Mouse (Mus musculus) spleen, embryonic (tissue): ENCODE results near the gene Nsd1.

Experiments used
- CTCF ChIA-PET: fragments of 350-600 bp; sonication (Branson Sonifier 250); formaldehyde crosslinking; loops from one replicate; lab custom pipeline; 2022; lab: Charles Lee

Gene Nsd1

DNA sequence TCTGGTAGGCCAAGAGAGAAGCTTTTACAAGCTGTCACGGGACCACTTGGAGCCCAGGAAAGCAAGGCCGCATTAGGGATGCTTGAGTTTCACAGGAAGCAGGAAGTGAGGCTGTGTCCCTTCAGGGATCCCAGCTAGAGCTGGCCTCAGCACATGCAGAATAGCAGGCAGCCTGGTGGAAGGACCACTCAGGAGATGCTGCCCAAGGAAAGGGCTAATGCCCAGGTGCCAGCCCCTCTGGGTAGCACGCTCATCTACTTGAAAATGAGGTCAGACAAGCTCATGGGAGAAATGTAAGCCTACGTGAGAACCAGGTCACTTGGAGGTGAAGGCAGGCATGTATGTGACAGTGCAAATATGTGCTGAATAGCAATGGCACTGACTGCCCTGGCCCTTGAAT is 117.6 kb downstream of the Nsd1 start:
- CTCF ChIA-PET, result interaction anchor here (0.6 kb wide), 1 partner anchor 39 kb away, joined by 4 read pairs; no protein-coding TSS in a partner anchor

DNA sequence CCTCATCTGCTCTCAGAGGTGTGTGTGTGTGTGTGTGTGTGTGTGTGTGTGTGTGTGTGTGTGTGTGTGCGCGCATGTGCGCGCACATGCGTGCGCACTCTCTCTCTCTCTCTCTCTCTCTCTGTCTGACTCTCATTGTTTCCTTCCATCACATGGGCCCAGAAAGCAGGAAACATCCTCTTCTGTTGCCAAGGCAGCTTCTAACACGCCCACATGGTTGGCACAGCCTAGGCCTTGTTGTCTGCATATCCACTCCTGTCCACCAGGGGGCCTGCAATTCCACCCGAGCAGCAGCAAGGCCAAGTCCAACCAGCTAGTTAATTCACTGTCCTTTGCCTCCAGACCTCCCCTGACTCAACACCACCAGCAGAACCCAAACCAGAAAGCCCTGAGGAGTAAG is 118.1 kb downstream of the Nsd1 start:
- CTCF ChIA-PET, result interaction anchor here (0.6 kb wide), 1 partner anchor 40 kb away, joined by 4 read pairs; no protein-coding TSS in a partner anchor

DNA sequence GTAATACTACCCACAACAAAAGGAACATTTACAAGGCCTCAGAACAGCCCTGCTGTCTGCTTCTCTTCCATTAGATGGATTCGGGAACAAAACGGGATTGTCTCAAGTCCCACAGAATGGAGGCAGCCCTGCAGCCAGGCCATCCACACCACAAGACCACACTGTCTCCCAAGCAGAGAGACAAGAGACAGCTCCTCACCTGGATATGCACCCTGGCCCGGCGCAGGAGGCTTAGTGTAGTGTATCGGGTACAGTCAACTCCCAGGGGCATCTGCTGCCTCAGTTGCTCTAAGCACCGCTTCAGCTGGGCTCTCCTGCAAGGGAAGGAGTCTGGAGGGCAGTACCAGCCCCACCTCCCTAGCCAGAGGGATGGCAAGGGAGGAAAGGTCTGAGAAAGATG is 118.6 kb downstream of the Nsd1 start:
- CTCF ChIA-PET, result no interaction called here

DNA sequence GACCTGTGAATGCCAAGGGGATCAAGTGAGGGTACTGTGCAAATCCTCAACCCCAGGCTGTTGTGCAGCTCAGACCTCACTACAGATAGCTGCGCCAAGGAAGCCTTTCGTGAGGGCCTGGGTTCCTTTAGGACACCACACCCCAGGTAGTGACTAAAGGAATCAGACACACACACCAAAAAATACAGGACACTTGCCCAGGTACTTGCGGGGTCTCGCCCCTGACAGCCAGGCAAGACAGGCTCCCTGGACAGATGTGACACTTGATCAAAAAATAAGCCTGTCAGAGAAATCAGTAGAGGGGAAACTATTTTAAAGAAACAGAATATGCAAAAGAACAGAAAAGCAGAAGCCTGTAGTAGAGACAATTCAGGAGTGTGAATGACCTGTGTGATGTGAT is 119.1 kb downstream of the Nsd1 start:
- CTCF ChIA-PET, result interaction anchor here (0.8 kb wide), 1 partner anchor 210 kb away, joined by 4 read pairs; no protein-coding TSS in a partner anchor

DNA sequence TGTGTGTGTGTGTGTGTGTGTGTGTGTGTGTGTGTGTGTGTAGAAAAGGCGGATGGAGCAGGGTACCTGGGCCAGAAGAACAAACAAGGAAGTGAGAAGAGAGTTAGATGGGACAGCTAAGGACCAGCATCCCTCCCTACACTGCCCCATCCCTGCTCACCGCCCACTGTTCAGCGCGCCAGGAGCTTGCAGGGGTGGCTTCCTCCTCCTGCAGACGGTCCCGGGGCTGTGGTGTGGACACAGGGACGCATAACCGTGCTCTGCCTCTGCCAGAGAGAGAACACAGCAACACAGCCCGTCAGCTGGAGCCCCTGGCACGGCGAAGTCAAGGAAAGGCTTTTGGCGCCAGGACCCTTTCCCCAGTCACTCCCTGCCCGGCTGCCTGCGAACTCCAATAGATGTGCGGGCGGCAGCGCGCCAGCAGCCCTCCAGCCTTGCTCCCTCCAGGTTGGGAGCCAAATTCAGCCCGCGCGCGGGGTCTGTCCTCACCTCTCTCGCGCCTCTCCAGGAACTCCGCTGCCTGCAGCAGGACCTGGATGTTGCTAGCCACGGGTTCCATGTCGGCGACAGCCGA is 119.6 kb downstream of the Nsd1 start:
- CTCF ChIA-PET, result interaction anchor here (0.8 kb wide), 1 partner anchor 209 kb away, joined by 4 read pairs; no protein-coding TSS in a partner anchor

DNA sequence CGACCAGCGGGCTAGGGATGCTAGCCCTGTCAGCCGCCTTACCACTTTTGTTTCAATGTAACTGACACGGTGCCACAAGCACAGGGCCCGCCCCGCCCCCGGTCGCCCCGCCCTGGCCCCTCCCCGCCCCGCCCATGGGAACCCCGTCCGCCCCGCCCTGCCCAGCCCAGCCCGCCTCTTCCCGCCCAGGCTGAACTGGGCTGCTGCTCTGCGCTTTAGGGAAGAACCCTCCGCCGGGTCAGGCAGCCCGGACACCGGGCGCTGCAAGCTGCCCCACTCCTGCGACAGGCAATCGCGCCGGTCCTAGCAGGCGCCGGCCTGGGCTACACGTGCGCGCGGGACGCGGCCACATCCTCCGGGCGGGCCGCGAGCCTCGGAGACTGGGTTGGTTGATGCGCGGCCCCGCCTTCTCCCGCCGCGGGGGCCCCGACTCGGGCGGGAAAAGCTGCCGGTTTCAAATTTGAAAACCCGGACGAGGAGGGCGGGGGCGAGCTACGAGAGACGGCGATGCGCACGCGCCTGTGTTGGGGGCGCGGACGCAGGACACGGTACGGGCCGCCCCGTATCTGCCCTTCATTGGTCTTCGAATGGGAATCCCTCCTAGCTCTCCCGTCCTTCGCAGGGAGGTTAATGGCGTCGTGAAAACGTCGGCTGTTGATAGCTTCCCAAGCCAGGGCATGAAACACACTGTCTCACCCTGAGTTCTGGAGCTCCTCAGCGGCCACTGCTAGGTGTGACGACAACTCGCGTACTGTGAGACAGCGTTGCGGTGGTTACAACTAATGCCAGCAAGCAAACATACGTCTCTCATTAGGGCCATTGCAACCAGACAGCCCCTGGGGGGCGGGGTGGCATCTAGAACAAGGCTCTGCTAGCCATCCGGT is 120.3 kb downstream of the Nsd1 start, which contains the start of gene Mxd3:
Gene Mxd3, minus strand, starts transcription at position 141 of the 884 bp plus-strand sequence.
- CTCF ChIA-PET, result interaction anchor here (0.8 kb wide), 1 partner anchor 209 kb away, joined by 4 read pairs; no protein-coding TSS in a partner anchor

DNA sequence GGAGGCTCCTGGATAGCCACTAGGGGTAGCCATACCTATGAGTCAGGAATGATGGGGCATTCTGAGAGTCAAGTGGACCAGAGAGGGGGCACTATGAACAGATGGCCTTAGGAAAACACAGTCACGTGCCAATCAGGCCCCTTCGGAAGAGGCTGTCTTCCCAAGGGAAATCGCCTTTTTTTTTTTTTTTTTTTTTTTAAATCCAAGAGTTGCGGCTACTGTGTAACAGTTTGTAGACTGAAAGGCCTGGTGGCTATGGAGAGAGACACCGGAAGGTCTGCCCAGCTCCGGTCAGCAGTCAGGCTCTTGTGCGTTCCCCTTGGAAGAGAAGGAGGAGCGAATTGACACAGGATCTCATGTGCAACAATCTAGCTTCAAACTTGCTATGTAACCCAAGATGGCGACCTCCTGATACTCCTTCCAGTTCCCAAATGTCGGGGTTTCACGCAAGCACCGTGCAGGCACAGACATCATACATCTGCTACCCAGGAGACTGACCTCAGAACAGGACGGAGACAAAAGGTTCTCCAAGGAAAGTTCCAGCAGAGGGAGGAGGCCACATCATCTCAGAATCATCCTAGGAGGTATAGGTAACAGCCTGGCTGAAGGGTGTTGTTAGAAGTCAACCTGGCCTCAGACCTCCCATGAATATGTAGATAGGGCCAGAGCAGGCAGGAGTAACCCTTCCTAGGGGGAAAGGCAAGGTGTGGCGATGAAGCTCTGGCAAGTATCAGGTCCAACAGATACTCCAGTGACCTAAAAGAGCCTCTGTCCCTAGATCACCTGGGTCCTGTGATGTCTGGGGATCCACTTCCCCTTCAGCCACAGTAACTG is 121.2 kb downstream of the Nsd1 start:
- CTCF ChIA-PET, result no interaction called here

DNA sequence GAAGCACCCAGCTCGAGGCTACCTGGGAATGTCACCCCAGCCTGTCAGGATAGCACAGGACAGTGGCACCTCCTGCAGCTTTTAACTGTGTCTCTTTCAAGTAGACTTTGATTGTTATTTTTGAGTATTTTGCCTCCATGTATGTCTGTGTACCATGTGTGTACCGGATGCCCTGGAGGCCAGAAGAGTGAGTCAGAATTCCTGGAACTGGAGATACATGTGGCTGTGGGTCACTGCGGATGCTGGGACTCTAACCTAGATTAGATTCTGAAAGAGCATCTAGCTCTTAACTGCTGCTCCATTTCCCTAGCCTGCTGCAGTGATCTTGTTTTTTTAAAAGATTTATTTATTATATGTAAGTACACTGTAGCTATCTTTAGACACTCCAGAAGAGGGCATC is 122.7 kb downstream of the Nsd1 start:
- CTCF ChIA-PET, result no interaction called here

DNA sequence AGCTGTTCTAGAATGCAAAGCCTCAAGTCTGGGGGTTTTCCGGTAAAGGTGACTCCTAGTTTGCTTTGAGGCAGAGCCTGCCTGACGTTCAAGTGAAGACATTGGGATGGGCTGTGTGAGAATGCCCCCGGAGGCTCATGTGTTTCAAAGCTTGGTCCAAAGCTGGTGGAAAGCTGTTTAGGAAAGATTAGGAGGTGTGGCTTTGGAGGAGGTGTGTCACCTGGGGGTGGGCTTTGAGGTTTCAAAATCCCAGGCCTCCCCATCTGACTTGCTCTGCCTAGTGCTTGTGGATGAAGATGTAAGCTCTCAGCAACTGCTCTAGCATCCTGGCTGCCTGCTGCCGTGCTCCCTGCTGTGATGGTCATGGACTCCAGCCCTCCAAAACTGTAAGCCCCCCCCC is 126.1 kb downstream of the Nsd1 start:
- CTCF ChIA-PET, result no interaction called here

DNA sequence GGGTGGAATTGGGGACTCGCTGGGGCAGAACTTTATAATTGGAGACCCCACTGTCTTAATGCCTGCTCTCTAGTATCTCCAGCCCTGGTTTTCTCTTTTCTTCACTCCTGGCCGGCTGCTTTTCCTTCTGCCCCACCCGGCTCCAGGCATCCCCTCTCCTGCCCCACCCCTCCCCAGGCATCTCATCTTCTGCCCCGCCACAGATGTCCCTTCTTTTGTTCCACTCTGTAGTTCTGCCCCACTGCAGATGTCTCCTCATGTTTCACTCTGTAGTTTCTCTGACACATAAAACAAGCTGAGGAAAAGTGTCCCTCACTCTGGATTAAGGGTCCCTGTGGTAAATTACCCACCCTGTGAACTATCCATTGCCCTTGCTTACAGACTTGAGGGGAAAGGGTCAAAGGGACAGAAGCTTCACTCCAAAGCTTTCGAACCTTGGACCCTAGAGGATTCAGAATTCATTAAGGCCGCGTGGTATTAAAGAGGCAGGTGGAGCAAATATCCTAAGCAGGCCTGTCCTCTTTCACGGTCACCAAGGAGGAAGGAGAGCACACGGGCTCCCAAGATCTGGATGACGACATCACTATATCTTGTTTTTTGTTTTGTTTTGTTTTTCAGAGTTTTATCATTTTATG is 127.9 kb downstream of the Nsd1 start:
- CTCF ChIA-PET, result no interaction called here

DNA sequence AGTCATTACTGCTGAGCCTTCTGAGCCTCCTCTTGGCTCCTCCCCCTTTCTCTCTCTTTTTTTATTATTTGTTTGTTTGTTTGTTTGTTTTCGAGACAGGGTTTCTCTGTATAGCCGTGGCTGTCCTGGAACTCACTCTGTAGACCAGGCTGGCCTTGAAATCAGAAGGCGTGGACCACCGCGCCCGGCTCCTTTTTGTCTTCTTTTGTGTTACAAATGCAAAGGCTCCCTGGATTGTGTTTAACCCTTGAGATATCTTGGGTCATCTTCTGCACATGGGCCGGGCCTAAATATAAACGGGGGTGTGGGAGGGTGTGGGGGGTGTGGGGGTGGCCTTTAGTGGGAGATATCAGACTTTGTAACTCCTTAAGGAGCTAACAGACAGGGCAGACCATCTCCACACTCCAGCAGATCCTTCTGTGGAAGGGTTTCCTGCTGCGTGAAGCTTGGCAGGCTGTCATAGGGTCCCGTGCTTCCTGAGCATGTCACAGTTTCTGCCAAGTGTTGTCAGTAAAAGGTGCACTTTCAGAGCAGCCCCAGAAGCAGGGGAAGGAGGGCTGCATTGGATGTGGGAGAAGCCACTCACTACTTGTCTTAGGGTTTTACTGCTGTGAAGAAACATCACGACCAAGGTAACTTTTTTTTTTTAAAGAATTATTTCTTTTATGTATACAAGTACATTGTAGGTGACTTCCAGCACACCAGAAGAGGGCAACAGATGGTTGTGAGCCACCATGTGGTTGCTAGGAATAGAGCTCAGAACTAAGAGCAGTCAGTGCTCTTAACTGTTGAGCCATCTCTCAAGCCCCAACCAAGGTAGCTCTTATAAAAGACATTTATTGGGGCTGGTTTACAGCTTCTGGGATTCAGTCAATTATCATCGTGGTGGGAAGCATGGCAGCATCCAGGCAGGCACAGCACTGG is 128.8 kb downstream of the Nsd1 start:
- CTCF ChIA-PET, result no interaction called here

DNA sequence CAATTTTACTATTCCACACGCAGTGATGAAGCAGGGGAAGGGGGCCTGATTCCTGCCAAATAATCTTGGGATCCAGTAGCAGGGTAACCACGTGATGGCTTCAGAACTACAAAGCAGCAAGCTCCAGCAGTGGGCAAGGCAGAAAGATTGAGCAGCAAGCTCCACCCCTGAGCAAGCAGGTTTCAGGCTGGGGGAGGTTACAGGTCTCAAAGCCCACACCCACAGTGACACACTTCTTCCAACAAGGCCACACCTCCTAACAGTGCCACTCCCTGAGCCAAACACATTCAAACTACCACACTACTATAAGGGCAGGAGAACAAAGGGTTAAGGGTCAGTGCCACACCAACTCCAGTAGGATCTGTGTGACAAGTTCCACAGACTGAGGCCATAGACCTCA is 129.7 kb downstream of the Nsd1 start:
- CTCF ChIA-PET, result no interaction called here

DNA sequence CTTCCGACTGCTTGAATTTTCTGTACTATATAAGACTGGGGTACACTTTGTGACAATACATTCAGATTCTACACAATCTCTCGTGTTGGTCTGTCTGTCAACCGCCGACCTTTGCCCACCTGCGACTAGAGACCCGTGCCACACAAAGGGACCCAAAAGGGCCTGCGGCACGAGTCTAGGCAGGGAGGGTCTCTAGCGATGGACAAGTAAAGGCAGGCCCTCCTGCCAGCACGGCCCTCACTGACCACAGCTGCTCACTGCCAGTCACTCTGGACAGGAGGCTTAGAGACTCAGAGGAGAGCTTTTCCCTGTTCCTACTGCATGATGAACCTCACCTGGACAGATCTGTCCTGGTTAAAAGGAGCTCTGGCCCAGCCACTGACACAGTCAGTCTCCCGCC is 132.9 kb downstream of the Nsd1 start:
- CTCF ChIA-PET, result no interaction called here

DNA sequence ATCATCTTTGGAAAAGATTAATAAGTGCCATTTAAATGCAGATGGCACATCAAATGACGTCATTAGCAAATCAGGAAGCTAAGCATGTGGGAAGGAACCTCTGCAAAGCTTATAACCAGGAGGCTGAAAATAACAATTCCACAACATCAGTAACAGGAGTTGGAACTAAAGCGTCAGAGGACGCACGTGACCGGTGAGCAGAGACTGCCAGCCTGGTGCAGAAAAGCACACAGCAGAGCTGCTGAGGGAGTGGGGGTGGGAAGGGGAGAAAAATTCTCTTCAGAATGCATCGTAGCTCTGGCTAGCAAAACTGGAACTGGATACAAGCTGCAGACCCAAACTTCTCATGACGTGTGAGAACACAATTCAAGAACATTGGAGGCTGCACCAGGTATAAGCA is 134.7 kb downstream of the Nsd1 start:
- CTCF ChIA-PET, result no interaction called here

DNA sequence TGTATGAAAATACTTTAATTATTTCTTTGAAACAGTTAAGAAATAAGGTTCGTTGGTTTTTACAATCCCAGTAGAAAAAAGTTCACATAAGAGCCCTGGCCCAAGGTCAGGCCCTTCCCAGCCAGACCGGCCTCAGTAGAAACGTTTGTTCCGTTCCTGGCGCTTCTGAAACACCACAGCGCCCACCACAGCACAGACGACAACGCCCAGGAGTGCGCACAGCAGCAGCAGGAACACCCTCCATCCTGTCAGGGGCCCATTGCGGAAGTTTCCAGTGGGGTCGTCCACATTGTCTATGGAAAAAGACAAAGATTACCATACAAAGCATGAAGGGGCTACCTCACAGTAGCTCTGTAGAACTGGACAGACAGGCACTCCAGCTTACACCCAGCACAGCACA is 137.2 kb downstream of the Nsd1 start:
- CTCF ChIA-PET, result no interaction called here

DNA sequence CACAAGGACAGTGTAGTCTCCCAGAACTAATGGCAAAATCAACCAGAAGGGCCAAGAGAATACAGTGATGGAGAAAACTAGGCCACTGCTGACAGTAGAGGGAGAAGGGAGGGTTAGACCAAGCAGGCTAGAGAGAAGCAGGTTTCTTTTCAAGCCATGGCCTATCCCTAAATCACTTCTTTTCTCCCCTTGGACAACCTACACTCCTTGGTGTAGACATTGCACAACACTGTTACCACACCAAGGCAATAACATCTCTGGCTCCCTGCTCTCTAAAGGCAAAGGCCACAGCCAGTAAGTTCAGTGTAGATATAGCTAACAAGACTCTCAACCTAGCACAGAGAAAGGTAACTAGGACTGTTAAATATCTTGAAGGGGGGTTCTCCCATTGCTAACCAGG is 151.6 kb downstream of the Nsd1 start:
- CTCF ChIA-PET, result no interaction called here

DNA sequence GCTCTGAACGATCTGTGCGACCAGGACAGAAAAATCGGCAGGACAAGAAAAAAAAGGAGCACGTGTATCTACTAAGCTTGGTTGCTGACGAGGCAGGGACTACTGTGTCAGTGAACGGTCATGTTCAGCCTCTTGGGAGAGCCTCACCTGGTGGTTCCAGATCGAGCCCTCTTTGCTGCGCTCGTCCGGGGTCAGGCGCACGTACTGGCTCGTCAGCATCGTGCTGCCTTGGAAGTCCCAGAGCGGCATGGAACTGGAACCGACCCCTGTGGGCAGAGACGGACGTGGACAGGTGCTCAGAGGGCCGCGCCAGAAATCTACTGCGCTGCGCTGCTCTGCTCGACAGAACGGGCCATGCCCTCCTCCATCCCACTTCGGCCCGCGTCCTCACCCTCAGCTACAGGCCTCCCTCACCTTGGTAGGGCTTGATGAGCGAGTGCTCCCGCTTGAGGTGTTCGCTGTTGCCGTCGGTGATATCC is 152.4 kb downstream of the Nsd1 start:
- CTCF ChIA-PET, result no interaction called here

DNA sequence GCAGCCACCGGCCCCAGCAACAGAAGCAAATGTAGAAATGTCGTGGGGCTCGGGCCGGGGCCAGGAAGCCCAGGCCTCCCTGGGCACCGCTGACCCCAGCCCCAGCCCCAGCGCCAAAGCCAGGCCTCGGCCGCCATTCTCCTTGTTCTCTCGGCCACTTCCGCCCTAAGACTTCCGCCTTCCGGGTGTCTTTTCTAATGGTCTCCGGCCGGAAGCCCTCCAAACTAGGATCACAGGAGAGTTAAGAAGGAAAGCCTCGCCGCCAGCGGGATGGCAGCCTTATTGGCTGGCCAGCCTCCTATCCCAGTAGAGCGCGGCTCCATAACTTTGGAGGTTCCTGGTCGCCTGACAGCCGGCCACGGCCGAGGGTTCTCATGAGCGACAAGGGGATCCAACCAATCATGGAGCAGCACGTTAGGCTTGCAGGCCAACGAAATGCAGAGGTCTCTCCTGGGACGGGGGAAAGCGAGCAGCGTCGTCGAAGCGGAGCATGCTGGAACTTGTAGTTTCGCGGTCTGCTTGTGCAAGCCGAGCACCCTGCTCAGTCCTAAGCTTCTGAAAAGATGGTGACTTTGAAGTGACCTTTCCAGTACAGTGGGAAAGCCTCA is 153.0 kb downstream of the Nsd1 start, which contains the start of gene Lman2:
Gene Lman2, minus strand, starts transcription at position 331 of the 608 bp plus-strand sequence.
- CTCF ChIA-PET, result interaction anchor here (0.5 kb wide), 1 partner anchor 72 kb away, joined by 6 read pairs; no protein-coding TSS in a partner anchor
